Comparison of ENCODE assay signal across 31 mouse cellular contexts in the genomic region with DNA sequence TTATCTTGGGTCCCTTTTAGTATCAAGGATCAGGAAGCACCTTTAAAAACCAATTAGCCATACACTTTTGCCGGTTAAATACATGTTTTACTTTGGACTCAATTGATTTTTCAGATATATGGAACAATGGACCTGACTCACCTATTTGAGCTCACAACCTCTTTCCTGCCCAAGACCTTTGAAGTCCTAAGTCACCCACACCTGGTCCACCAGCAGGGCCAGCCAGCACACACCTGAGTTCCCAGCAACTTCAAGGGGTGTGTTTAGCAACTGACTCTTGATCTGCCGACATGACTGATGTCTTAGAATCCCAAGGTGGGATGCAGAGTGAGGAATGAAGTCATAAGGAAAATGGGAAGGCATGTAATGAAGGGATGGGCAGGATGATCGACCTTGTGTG. TPM values are rescaled to one million over a fixed set of nuclear protein-coding genes. Genes with fewer than 3 reads are reported as not detected.
DNase-seq lines count a peak whose midpoint lies in the region; ATAC-seq and TF ChIP-seq lines count a peak whose summit lies in the region.
"Had no signal": no experiment of that assay in that cellular context is flagged by ENCODE, and none has a peak within 500 bp of the region (broad histone marks: within the 10 kb centered on the region; RNA-seq: fewer than 3 reads in every experiment).

No protein-coding gene starts in this region.

- no peak for DNase-seq in liver, embryonic 11.5 days (ENCODE audit: low spot score)
- DNase-seq in liver = no peak
- no peak for DNase-seq in liver, embryonic 14.5 days (ENCODE audit: low read depth in 3 of 3, low spot score in 3 of 3)
- DNase-seq in right cerebral cortex, postnatal 36 days (ENCODE audit: low spot score in 2 of 2) = no peak
- no peak for DNase-seq in left cerebral cortex, adult 8-10 months (ENCODE audit: low spot score in 2 of 2)
- DNase-seq in heart, postnatal 14 days = no peak
- DNase-seq: adrenal gland, adult 2 months; adrenal gland, postnatal 14 days; cerebellum, adult 11 months; cerebellum, adult 2 months; cerebellum, adult 9-11 months; cerebellum, postnatal 25 days; embryo, embryonic 11 days; gastrocnemius, adult 2 months; gastrocnemius, postnatal 14 days; heart, adult 11 months; heart, postnatal 4 days had no signal

- H3K27ac ChIP-seq in liver, embryonic 11.5 days (ENCODE audit: low read depth, low read length) = 0 out of 2 replicates have a peak overlapping the region, but pooled peaks have one; percentile 13
- H3K27ac ChIP-seq in intestine, embryonic 16.5 days (ENCODE audit: low read length) = no peak overlapping the region
- peak overlapping the region; percentile 47; the same call in 1 of the 2 replicates for H3K27ac ChIP-seq in liver, embryonic 14.5 days
- no peak overlapping the region for H3K27ac ChIP-seq in stomach, embryonic 16.5 days (ENCODE audit: low read length)
- H3K27ac ChIP-seq: embryonic facial prominence, embryonic 10.5 days; embryonic facial prominence, embryonic 13.5 days; forebrain, embryonic 12.5 days; gastrocnemius, adult 2 months; hindbrain, embryonic 14.5 days; hindbrain, postnatal 0 days had no signal

- no peak overlapping the region for H3K9ac ChIP-seq in liver, embryonic 11.5 days (ENCODE audit: low read depth, low read length)
- no peak overlapping the region for H3K9ac ChIP-seq in intestine, embryonic 16.5 days (ENCODE audit: low read depth, low read length)
- no peak overlapping the region for H3K9ac ChIP-seq in liver, embryonic 14.5 days (replicated peaks)
- no peak overlapping the region for H3K9ac ChIP-seq in stomach, embryonic 16.5 days (ENCODE audit: low read length)
- H3K9ac ChIP-seq: embryonic facial prominence, embryonic 13.5 days; forebrain, embryonic 12.5 days; hindbrain, embryonic 14.5 days had no signal

- no peak overlapping the region for H3K4me3 ChIP-seq in liver, embryonic 11.5 days (ENCODE audit: low read depth, low read length)
- no peak overlapping the region for H3K4me3 ChIP-seq in intestine, embryonic 16.5 days (ENCODE audit: low read length)
- H3K4me3 ChIP-seq in liver, embryonic 14.5 days (ENCODE audit: insufficient read depth in 1 of 2, low read depth in 2 of 2, low read length in 2 of 2) = no peak overlapping the region
- no peak overlapping the region for H3K4me3 ChIP-seq in stomach, embryonic 16.5 days (replicated peaks; ENCODE audit: low read length)
- H3K4me3 ChIP-seq: embryonic facial prominence, embryonic 10.5 days; embryonic facial prominence, embryonic 13.5 days; erythroblast, embryonic 14.5 days; forebrain, embryonic 12.5 days; gastrocnemius, adult 2 months had no signal

- intact Hi-C loops in heart, postnatal 14 days (cut with DNase I) = no loop called here

- H3K27me3 ChIP-seq in liver, embryonic 11.5 days (replicated peaks; ENCODE audit: control insufficient read depth, insufficient read depth, low read length) = no peaks in the 10 kb centered on the region
- H3K27me3 ChIP-seq in intestine, embryonic 16.5 days (replicated peaks; ENCODE audit: control insufficient read depth, insufficient read depth, low read length) = no peaks in the 10 kb centered on the region
- no peaks in the 10 kb centered on the region for H3K27me3 ChIP-seq in liver, embryonic 14.5 days (ENCODE audit: control insufficient read depth, insufficient read depth, low read length)
- no peaks in the 10 kb centered on the region for H3K27me3 ChIP-seq in stomach, embryonic 16.5 days (ENCODE audit: control insufficient read depth, insufficient read depth, low read length)
- H3K27me3 ChIP-seq: forebrain, embryonic 12.5 days had no signal

- TF ChIP-seq EP300 in liver, embryonic 14.5 days (IDR thresholded peaks at IDR 0.05; ENCODE audit: low read depth) = no peak

- peaks cover 11% of the 10 kb centered on the region for H3K4me1 ChIP-seq in liver, embryonic 11.5 days (replicated peaks; ENCODE audit: control insufficient read depth, insufficient read depth, low read length)
- no peaks in the 10 kb centered on the region for H3K4me1 ChIP-seq in intestine, embryonic 16.5 days (ENCODE audit: control insufficient read depth, insufficient read depth, low read length)
- H3K4me1 ChIP-seq in liver, embryonic 14.5 days (replicated peaks; ENCODE audit: control insufficient read depth in 2 of 2, insufficient read depth in 2 of 2, low read length in 1 of 2) = peaks cover 13 to 24% of the 10 kb centered on the region in 2 experiments
- H3K4me1 ChIP-seq in stomach, embryonic 16.5 days (ENCODE audit: control insufficient read depth, insufficient read depth, low read length) = no peaks in the 10 kb centered on the region
- H3K4me1 ChIP-seq: embryonic facial prominence, embryonic 10.5 days; embryonic facial prominence, embryonic 13.5 days; forebrain, embryonic 12.5 days had no signal

- ATAC-seq in liver, embryonic 11.5 days (replicated peaks; ENCODE audit: low FRiP score) = no peak
- peak; percentile 80 for ATAC-seq in intestine, embryonic 16.5 days
- no peak for ATAC-seq in liver, embryonic 14.5 days (ENCODE audit: insufficient read depth)
- peak; percentile 56; the same call in 1 of the 2 replicates for ATAC-seq in stomach, embryonic 16.5 days (ENCODE audit: insufficient read depth, low FRiP score)
- ATAC-seq: forebrain, embryonic 16.5 days; hindbrain, postnatal 0 days had no signal

- WGBS in liver, embryonic 11.5 days = 66% methylated on average over 3 of the region's 3 CpGs
- 71% methylated on average over 3 of the region's 3 CpGs for WGBS in intestine, embryonic 16.5 days
- 47% methylated on average over 3 of the region's 3 CpGs for WGBS in liver, embryonic 14.5 days (ENCODE audit: insufficient replicate concordance)
- WGBS in stomach, embryonic 16.5 days = 64% methylated on average over 3 of the region's 3 CpGs

- H3K9me3 ChIP-seq in liver, embryonic 11.5 days (ENCODE audit: control insufficient read depth, low read length) = no peaks in the 10 kb centered on the region
- no peaks in the 10 kb centered on the region for H3K9me3 ChIP-seq in intestine, embryonic 16.5 days (ENCODE audit: control insufficient read depth, low read length)
- no peaks in the 10 kb centered on the region for H3K9me3 ChIP-seq in liver, embryonic 14.5 days (ENCODE audit: control insufficient read depth, low read length)
- H3K9me3 ChIP-seq in stomach, embryonic 16.5 days (replicated peaks; ENCODE audit: control insufficient read depth, low read length) = no peaks in the 10 kb centered on the region
- H3K9me3 ChIP-seq: embryonic facial prominence, embryonic 10.5 days; embryonic facial prominence, embryonic 13.5 days; forebrain, embryonic 12.5 days; G1E had no signal

- H3K4me2 ChIP-seq in liver, embryonic 11.5 days = no peak overlapping the region
- H3K4me2 ChIP-seq in intestine, embryonic 16.5 days (ENCODE audit: low read depth, low read length) = no peak overlapping the region
- H3K4me2 ChIP-seq in liver, embryonic 14.5 days (ENCODE audit: low read depth) = peak overlapping the region; percentile 26
- H3K4me2 ChIP-seq in stomach, embryonic 16.5 days (ENCODE audit: low read depth, low read length) = no peak overlapping the region
- H3K4me2 ChIP-seq: embryonic facial prominence, embryonic 13.5 days; forebrain, embryonic 12.5 days; heart, embryonic 11.5 days; hindbrain, embryonic 14.5 days had no signal

- no peak for TF ChIP-seq CTCF in liver, embryonic 14.5 days (IDR thresholded peaks at IDR 0.05; ENCODE audit: low read depth)

- H3K36me3 ChIP-seq in liver, embryonic 11.5 days (ENCODE audit: control insufficient read depth, insufficient read depth, low read length) = no peaks in the 10 kb centered on the region
- no peaks in the 10 kb centered on the region for H3K36me3 ChIP-seq in intestine, embryonic 16.5 days (ENCODE audit: control insufficient read depth, insufficient read depth, low read length)
- no peaks in the 10 kb centered on the region for H3K36me3 ChIP-seq in liver, embryonic 14.5 days (replicated peaks; ENCODE audit: control insufficient read depth, insufficient read depth, low read depth)
- H3K36me3 ChIP-seq in stomach, embryonic 16.5 days (ENCODE audit: control insufficient read depth, insufficient read depth, low read length) = no peaks in the 10 kb centered on the region
- H3K36me3 ChIP-seq: embryonic facial prominence, embryonic 10.5 days; embryonic facial prominence, embryonic 13.5 days; forebrain, embryonic 12.5 days; G1E had no signal

RNA-seq across cellular contexts. Expression of a gene that starts 9.6 kb away (rescaled TPM):
- polyA plus RNA-seq in liver, embryonic 11.5 days (2014; fragmentation: Nextera tagmentation; extraction: Ambion mirVana) = 17.1 and 17.6 TPM in 2 replicates
- polyA plus RNA-seq in intestine, embryonic 16.5 days (2015; fragmentation: Nextera tagmentation; extraction: Ambion mirVana) = 9.9 and 12.7 TPM in 2 replicates
- 5.2 and 5.5 TPM in 2 replicates for polyA plus RNA-seq in liver, embryonic 14.5 days (2012; rRNA removed)
- 8.5 and 8.6 TPM in 2 replicates for polyA plus RNA-seq in liver, embryonic 14.5 days (2014; fragmentation: Nextera tagmentation; extraction: Ambion mirVana)
- polyA plus RNA-seq in stomach, embryonic 16.5 days (2015; fragmentation: Nextera tagmentation; extraction: Ambion mirVana) = 11.6 and 13.1 TPM in 2 replicates
- 1 to 10 TPM; 2.6 to 3.7 (median 2.9) TPM for total RNA-seq in left cerebral cortex, adult 8-10 months (2022)
- 1 to 10 TPM; 1.6 to 2.2 TPM for total RNA-seq in heart, postnatal 14 days (2021)

RNA-seq across cellular contexts. Expression of a gene that starts 49.5 kb away (rescaled TPM):
- not detected in 2 replicates for polyA plus RNA-seq in liver, embryonic 11.5 days (2014; fragmentation: Nextera tagmentation; extraction: Ambion mirVana)
- polyA plus RNA-seq in intestine, embryonic 16.5 days (2015; fragmentation: Nextera tagmentation; extraction: Ambion mirVana) = 8.5 and 10.3 TPM in 2 replicates
- polyA plus RNA-seq in liver, embryonic 14.5 days (2012; rRNA removed) = not detected in 2 replicates
- not detected in 2 replicates for polyA plus RNA-seq in liver, embryonic 14.5 days (2014; fragmentation: Nextera tagmentation; extraction: Ambion mirVana)
- 0.90 TPM in 2 replicates for polyA plus RNA-seq in stomach, embryonic 16.5 days (2015; fragmentation: Nextera tagmentation; extraction: Ambion mirVana)
- total RNA-seq in left cerebral cortex, adult 8-10 months (2022) = 1 to 10 TPM; 2.0 to 2.7 (median 2.4) TPM
- total RNA-seq in heart, postnatal 14 days (2021) = under 1 TPM; 0.38 to 0.44 TPM
- total RNA-seq: CH12.LX; common myeloid progenitor, adult 5-6 weeks had no signal
- polyA plus RNA-seq: embryonic facial prominence, embryonic 13.5 days; erythroblast, embryonic 14.5 days; forebrain, embryonic 12.5 days; G1E; heart, embryonic 11.5 days; hindbrain, embryonic 11.5 days had no signal

Comparison
In these comparisons a context has a peak if more than half of its experiments do, and no peak if none do; other contexts are left out.
1. ATAC-seq: peak in intestine, embryonic 16.5 days (single experiment) and stomach, embryonic 16.5 days (single experiment); none in liver, embryonic 11.5 days (single experiment) and liver, embryonic 14.5 days (single experiment).
2. H3K27ac ChIP-seq: peak in liver, embryonic 11.5 days (single experiment) and liver, embryonic 14.5 days (single experiment); none in intestine, embryonic 16.5 days (single experiment) and stomach, embryonic 16.5 days (single experiment).